In genomic region chr11:22453161-22453560, GRCm38 (mm10) we compare ENCODE assay signal across 20 mouse cellular contexts.
"Had no signal": no experiment of that assay in that cellular context is flagged by ENCODE, and none has a peak within 500 bp of the region (broad histone marks: within the 10 kb centered on the region; RNA-seq: fewer than 3 reads in every experiment).

No protein-coding gene starts in this region.

- H3K27ac ChIP-seq: lung, embryonic 15.5 days; midbrain, embryonic 10.5 days; midbrain, embryonic 12.5 days; neural tube, embryonic 13.5 days; neural tube, embryonic 15.5 days; stomach, embryonic 15.5 days had no signal

- H3K27me3 ChIP-seq: lung, embryonic 15.5 days; midbrain, embryonic 12.5 days; neural tube, embryonic 13.5 days; neural tube, embryonic 15.5 days; stomach, embryonic 15.5 days had no signal

- H3K9me3 ChIP-seq: lung, embryonic 15.5 days; midbrain, embryonic 10.5 days; midbrain, embryonic 12.5 days; neural tube, embryonic 13.5 days; neural tube, embryonic 15.5 days; stomach, embryonic 15.5 days had no signal

- ATAC-seq: liver, postnatal 0 days; lung, postnatal 0 days; midbrain, embryonic 16.5 days had no signal

- H3K4me3 ChIP-seq: lung, embryonic 15.5 days; midbrain, embryonic 10.5 days; midbrain, embryonic 12.5 days; myocyte; neural tube, embryonic 13.5 days; neural tube, embryonic 15.5 days; stomach, embryonic 15.5 days had no signal

- H3K36me3 ChIP-seq: lung, embryonic 15.5 days; midbrain, embryonic 10.5 days; midbrain, embryonic 12.5 days; neural tube, embryonic 13.5 days; neural tube, embryonic 15.5 days; stomach, embryonic 15.5 days had no signal

- DNase-seq: liver, postnatal 0 days; lung, adult 2 months; lung, postnatal 4 days; midbrain, embryonic 14.5 days; retina, postnatal 1 day; right cerebral cortex, adult 18-20 months; right cerebral cortex, postnatal 25 days; right cerebral cortex, postnatal 4 days; thymus, adult 18-20 months; thymus, postnatal 14 days; thymus, postnatal 36 days had no signal

- H3K4me1 ChIP-seq: lung, embryonic 15.5 days; midbrain, embryonic 10.5 days; midbrain, embryonic 12.5 days; neural tube, embryonic 13.5 days; neural tube, embryonic 15.5 days; stomach, embryonic 15.5 days had no signal

- H3K9ac ChIP-seq: liver, postnatal 0 days; lung, embryonic 15.5 days; midbrain, embryonic 12.5 days; neural tube, embryonic 13.5 days; neural tube, embryonic 15.5 days; stomach, embryonic 15.5 days had no signal

- H3K4me2 ChIP-seq: lung, embryonic 15.5 days; midbrain, embryonic 12.5 days; neural tube, embryonic 13.5 days; neural tube, embryonic 15.5 days; stomach, embryonic 15.5 days had no signal
